Mouse (Mus musculus) limb, embryonic 15.5 days (tissue): Measurements from ENCODE around the gene Gnrhr. TPM values are rescaled to one million over a fixed set of nuclear protein-coding genes. Genes with fewer than 3 reads are reported as not detected.
A peak's percentile ranks its signal among the peaks of the same experiment; 100 is the strongest.

ENCODE experiments used
- ATAC-seq: fragments of 200-750 bp; cut with Nextera tagmentation; 2 replicates; pipeline ENCODE4 v1.8.0; 2017; ENCODE audit warnings: low read depth, moderate TSS enrichment; ENCODE audit not compliant: insufficient number of reproducible peaks, low FRiP score, low TSS enrichment
- H3K27ac ChIP-seq: fragments of 300-500 bp; sonication (generic); 2 replicates; pipeline ENCODE4 v1.5.1; 2015; ENCODE audit warnings: moderate library complexity, mild to moderate bottlenecking, inconsistent platforms
- H3K27me3 ChIP-seq: fragments of 300-500 bp; sonication (generic); 2 replicates; pipeline ENCODE4 v1.6.1; 2015; ENCODE audit warnings: inconsistent platforms
- H3K36me3 ChIP-seq: fragments of 300-500 bp; sonication (generic); 2 replicates; pipeline ENCODE4 v1.6.1; 2015; ENCODE audit warnings: inconsistent platforms
- H3K4me1 ChIP-seq: fragments of 300-500 bp; sonication (generic); 2 replicates; pipeline ENCODE4 v1.6.1; 2015; ENCODE audit warnings: inconsistent platforms
- H3K4me2 ChIP-seq: fragments of 300-500 bp; sonication (generic); 2 replicates; pipeline ENCODE4 v1.6.1; 2015; ENCODE audit warnings: mild to moderate bottlenecking, inconsistent platforms
- H3K4me3 ChIP-seq: fragments of 300-500 bp; sonication (generic); 2 replicates; pipeline ENCODE4 v1.5.1; 2015; ENCODE audit warnings: mild to moderate bottlenecking, inconsistent platforms
- H3K9ac ChIP-seq: fragments of 300-500 bp; sonication (generic); 2 replicates; pipeline ENCODE4 v1.6.1; 2015; ENCODE audit warnings: inconsistent platforms
- H3K9me3 ChIP-seq: fragments of 300-500 bp; sonication (generic); 2 replicates; pipeline ENCODE4 v1.6.1; 2016; ENCODE audit warnings: inconsistent platforms
- WGBS: fragments of 180-500 bp; shearing (Covaris S2); methylation state at CpG from one replicate; pipeline ENCODE4 v1.1.7; 2015; 5-methylcytosine and 5-hydroxymethylcytosine counted together
- polyA plus RNA-seq: library from polyadenylated mRNA; unstranded; fragments of >200 nt; fragmentation: Nextera tagmentation; extraction: Ambion mirVana; gene quantifications from 2 replicates; pipeline ENCODE4 v1.2.1, GENCODE M21; 2015

Gnrhr gene
- not detected in 2 replicates for polyA plus RNA-seq

DNA sequence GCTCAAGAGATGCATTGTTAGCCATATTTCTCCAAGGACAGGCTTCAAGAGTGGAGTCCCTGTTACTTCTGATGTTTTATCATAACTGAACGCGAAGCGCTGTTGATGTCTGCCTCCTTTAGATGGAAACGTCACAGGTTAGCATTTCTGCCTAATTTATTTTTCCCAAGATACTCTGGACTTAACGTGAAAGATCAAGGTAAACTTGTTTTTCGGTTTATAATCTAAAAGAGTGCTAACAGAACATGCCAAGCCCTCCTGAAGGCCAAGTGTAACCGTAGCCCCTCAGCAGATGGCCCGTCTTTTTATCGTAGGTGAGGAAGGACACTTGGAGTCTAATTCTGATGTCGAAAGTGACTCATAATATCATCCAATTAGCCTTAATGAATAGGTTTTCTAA lies at the start of gene Gnrhr:
Gene Gnrhr (minus strand): TSS at position 101 of the 400 bp plus-strand sequence.
- ATAC-seq, result no peak
- H3K36me3 ChIP-seq, result no peaks in the 10 kb centered on the region
- 85% methylated on average over 10 of the region's 10 CpGs for WGBS
- no peaks in the 10 kb centered on the region for H3K4me1 ChIP-seq
- H3K4me3 ChIP-seq, result no peak within 1 kb of the TSS
- H3K27ac ChIP-seq, result no peak within 1 kb of the TSS
- H3K4me2 ChIP-seq, result no peak within 1 kb of the TSS
- H3K9ac ChIP-seq, result no peak within 1 kb of the TSS
- no peaks in the 10 kb centered on the region for H3K27me3 ChIP-seq
- H3K9me3 ChIP-seq, result no peaks in the 10 kb centered on the region

DNA sequence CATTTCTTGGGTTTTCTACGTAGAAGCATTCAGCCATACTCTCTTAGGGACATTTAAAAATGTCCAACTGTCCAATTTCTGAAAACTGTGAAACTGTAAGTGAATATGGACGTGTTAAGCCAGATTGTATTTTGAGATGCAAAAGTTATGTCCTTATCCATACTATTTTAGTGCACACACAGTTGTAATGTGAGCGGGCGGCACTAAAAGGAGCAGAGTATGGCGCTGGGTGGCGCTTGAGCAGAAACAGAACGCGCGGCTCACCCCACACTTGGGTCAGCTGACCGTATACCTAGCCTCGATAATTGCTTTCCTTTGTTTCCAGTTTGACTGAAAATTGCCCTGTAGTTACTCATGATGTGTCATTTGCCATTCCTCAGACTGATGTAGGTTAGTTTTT lies 48.9 kb upstream of the Gnrhr start:
- Histone ChIP-seq H3K4me2 (no peak overlapping the region), H3K9me3 (no peaks in the 10 kb centered on the region), H3K36me3 (no peaks in the 10 kb centered on the region), H3K4me1 (no peaks in the 10 kb centered on the region), H3K27me3 (no peaks in the 10 kb centered on the region), H3K4me3 (no peak overlapping the region), H3K27ac (no peak overlapping the region), H3K9ac (no peak overlapping the region)
- WGBS, result 89% methylated on average over 11 of the region's 11 CpGs
- no peak for ATAC-seq

GRCm38 (mm10) chr5:86244880-86245279 lies 47.2 kb upstream of the Gnrhr start:
- ATAC-seq, result no peak
- WGBS, result 46% methylated on average over 1 of the region's 1 CpGs
- no peak overlapping the region for H3K27ac ChIP-seq

GRCm38 (mm10) chr5:86244275-86244674 lies 46.6 kb upstream of the Gnrhr start:
- Histone ChIP-seq H3K4me3 (no peak overlapping the region), H3K27me3 (no peaks in the 10 kb centered on the region), H3K4me2 (no peak overlapping the region), H3K36me3 (no peaks in the 10 kb centered on the region), H3K27ac (no peak overlapping the region), H3K9me3 (no peaks in the 10 kb centered on the region), H3K4me1 (no peaks in the 10 kb centered on the region), H3K9ac (no peak overlapping the region)
- WGBS, result 83% methylated on average over 3 of the region's 3 CpGs
- no peak for ATAC-seq

More at GRCm38 (mm10) chr5:86244880-86245279, 47.2 kb upstream of the Gnrhr start:
- Histone ChIP-seq H3K4me2 (no peak overlapping the region), H3K9ac (no peak overlapping the region), H3K4me1 (no peaks in the 10 kb centered on the region), H3K27me3 (no peaks in the 10 kb centered on the region), H3K4me3 (no peak overlapping the region), H3K36me3 (no peaks in the 10 kb centered on the region), H3K9me3 (no peaks in the 10 kb centered on the region)

DNA sequence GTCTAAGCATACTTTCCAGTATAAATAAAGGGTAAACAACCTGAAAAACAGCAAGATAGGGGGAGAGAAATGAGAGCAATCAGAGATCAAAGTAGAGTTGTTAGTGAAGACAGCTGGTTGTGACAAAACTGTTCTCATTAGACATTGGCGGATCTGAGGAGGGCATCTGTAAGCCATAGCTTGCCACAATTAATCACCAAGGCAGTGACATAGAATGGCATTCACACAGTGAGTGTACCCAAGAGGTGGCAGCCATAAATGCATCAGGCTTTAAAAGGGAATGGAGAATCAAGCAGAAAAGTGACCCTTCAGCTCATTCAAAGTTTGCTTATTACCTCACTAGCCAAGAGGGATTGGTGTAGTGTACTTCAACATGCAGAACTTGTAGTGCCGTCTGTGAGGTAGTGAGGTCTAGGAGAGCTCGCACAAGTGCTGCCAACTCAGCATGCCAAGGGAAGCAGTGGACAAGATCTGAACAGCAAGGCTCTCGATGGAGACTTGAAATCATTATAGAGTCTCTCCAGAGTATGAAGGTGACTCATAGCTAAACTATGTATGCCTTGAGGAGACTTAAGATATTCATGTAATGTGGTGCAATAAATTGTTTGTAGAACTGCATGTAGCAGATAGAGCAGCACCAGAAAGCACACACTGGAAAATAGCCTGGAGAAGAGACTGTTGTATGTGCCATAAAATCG lies 29.6 kb upstream of the Gnrhr start:
- H3K27me3 ChIP-seq, result no peaks in the 10 kb centered on the region
- H3K4me2 ChIP-seq, result no peak overlapping the region
- ATAC-seq, result no peak
- no peak overlapping the region for H3K27ac ChIP-seq
- no peaks in the 10 kb centered on the region for H3K36me3 ChIP-seq
- WGBS, result 53% methylated on average over 5 of the region's 5 CpGs
- no peaks in the 10 kb centered on the region for H3K4me1 ChIP-seq
- no peak overlapping the region for H3K9ac ChIP-seq
- H3K4me3 ChIP-seq, result no peak overlapping the region
- no peaks in the 10 kb centered on the region for H3K9me3 ChIP-seq

- Histone ChIP-seq H3K9me3 (no peaks in the 10 kb centered on the region), H3K36me3 (no peaks in the 10 kb centered on the region), H3K27me3 (no peaks in the 10 kb centered on the region), H3K4me2 (no peak overlapping the region), H3K27ac (no peak overlapping the region), H3K4me1 (no peaks in the 10 kb centered on the region), H3K4me3 (no peak overlapping the region), H3K9ac (no peak overlapping the region)
- no peak for ATAC-seq
- 16% methylated on average over 4 of the region's 4 CpGs for WGBS
Observed at GRCm38 (mm10) chr5:86191356-86191755, 6.3 kb downstream of the Gnrhr start.

DNA sequence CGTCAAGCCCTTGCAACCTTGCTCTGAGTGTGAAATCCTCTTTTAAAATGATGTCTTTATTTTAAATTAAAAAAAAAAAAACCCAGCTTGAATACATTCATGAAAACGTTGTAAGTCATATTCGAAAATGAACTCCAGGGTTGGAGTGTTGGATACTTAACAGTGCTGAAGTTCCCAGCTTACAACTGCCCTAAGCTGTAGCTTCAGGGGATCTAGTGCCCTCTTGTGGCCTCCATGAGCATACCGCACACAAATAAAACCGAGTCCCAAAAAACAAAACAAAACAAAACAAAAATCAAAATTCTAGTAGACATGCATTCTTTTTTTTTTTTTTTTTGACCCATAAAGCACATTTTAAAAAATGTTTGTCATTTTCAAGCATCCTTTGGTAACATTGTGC lies 6.9 kb downstream of the Gnrhr start:
- WGBS, result 33% methylated on average over 5 of the region's 5 CpGs
- Histone ChIP-seq H3K9me3 (no peaks in the 10 kb centered on the region), H3K4me3 (no peak overlapping the region), H3K36me3 (no peaks in the 10 kb centered on the region), H3K4me2 (no peak overlapping the region), H3K27ac (no peak overlapping the region), H3K4me1 (no peaks in the 10 kb centered on the region), H3K27me3 (no peaks in the 10 kb centered on the region), H3K9ac (no peak overlapping the region)
- ATAC-seq, result no peak

- H3K27ac ChIP-seq, result no peak overlapping the region
- H3K9me3 ChIP-seq, result no peaks in the 10 kb centered on the region
- no peaks in the 10 kb centered on the region for H3K27me3 ChIP-seq
- H3K4me2 ChIP-seq, result no peak overlapping the region
- H3K4me3 ChIP-seq, result no peak overlapping the region
- no peak for ATAC-seq
- no peaks in the 10 kb centered on the region for H3K36me3 ChIP-seq
- 51% methylated on average over 15 of the region's 15 CpGs for WGBS
- H3K9ac ChIP-seq, result no peak overlapping the region
- H3K4me1 ChIP-seq, result no peaks in the 10 kb centered on the region
Observed at GRCm38 (mm10) chr5:86190290-86190689, 7.4 kb downstream of the Gnrhr start.

GRCm38 (mm10) chr5:86187441-86187840 lies 10.3 kb downstream of the Gnrhr start:
- no peak for ATAC-seq

DNA sequence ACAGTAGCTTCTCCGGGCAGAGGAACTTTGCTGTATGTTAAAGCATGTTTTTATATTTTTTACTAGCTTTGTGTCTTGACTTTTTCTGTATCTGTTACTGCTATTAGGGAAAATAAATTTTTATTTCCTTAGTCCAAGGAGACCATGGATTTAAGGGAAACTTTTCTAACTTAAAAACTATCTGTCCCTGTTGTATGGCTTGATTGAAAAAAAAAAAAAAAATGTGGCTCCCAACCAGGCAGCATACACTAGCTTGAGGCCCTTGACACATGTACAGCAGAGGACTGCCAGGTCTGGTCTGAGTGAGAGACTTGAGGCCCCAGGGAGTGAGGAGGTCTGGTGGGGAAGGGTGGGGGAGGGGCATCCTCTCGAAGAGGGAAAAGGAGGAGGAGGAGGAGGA lies 23.9 kb downstream of the Gnrhr start:
- no peak overlapping the region for H3K27ac ChIP-seq
- WGBS, result 41% methylated on average over 2 of the region's 2 CpGs
- no peak for ATAC-seq
- no peaks in the 10 kb centered on the region for H3K27me3 ChIP-seq
- H3K9ac ChIP-seq, result no peak overlapping the region
- no peaks in the 10 kb centered on the region for H3K9me3 ChIP-seq
- no peak overlapping the region for H3K4me3 ChIP-seq
- no peak overlapping the region for H3K4me2 ChIP-seq
- H3K4me1 ChIP-seq, result peaks cover 5% of the 10 kb centered on the region; the same call in 1 of the 2 replicates
- peaks cover 4% of the 10 kb centered on the region; the same call in 1 of the 2 replicates for H3K36me3 ChIP-seq

More at GRCm38 (mm10) chr5:86187441-86187840, 10.3 kb downstream of the Gnrhr start:
- H3K36me3 ChIP-seq, result no peaks in the 10 kb centered on the region
- WGBS, result 73% methylated on average over 6 of the region's 6 CpGs
- H3K4me3 ChIP-seq, result no peak overlapping the region
- no peak overlapping the region for H3K4me2 ChIP-seq
- H3K27me3 ChIP-seq, result no peaks in the 10 kb centered on the region
- no peaks in the 10 kb centered on the region for H3K4me1 ChIP-seq
- no peaks in the 10 kb centered on the region for H3K9me3 ChIP-seq
- no peak overlapping the region for H3K9ac ChIP-seq
- no peak overlapping the region for H3K27ac ChIP-seq

DNA sequence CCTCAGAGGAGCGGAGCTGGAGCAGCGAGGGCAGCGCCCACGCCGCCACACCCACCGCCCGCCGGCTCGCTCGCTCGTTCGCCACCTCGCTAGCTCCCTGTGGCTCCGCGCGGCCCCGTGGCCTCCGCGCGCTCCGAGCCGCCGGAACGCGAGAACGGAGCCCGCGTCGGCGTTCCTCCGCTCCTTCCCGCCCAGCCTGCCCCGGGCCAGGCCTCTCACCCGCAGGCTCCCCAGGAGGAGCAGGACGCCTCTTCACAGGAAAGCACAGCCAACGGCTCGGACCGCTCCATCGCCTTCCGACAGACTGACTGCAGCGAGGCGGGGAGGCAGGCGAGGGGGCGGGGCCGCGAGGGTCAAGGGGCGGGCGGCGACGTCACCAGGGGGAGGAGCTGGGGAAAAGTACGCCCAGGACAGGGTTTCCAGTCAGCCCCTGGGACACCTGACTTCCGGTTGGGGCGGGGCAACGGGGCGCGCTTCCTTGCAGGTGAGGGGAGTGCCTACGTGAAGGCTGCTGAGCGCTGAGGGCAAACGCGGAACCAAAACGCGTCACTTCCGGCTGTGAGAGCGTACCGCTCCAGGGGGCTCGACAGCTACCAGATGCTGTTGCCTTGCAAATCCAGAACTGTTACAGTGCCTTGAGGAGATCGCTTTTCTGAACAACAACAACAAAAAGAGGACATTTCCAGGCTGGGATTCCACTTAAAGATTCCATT lies 25.1 kb downstream of the Gnrhr start, which contains the start of gene Uba6:
Gene Uba6 (minus strand): TSS at position 355 of the 713 bp plus-strand sequence.
- peaks cover 5% of the 10 kb centered on the region; the same call in 1 of the 2 replicates for H3K4me1 ChIP-seq
- peaks cover 8% of the 10 kb centered on the region; the same call in 1 of the 2 replicates for H3K36me3 ChIP-seq
- ATAC-seq, result peak; percentile 99
- H3K9ac ChIP-seq, result peak within 1 kb of the TSS; percentile 77
- no peaks in the 10 kb centered on the region for H3K27me3 ChIP-seq
- H3K27ac ChIP-seq, result peak within 1 kb of the TSS; percentile 97
- under 1% methylated on average over 66 of the region's 67 CpGs for WGBS
- peak within 1 kb of the TSS; percentile 95 for H3K4me3 ChIP-seq
- H3K4me2 ChIP-seq, result peak within 1 kb of the TSS; percentile 58
- H3K9me3 ChIP-seq, result no peaks in the 10 kb centered on the region

DNA sequence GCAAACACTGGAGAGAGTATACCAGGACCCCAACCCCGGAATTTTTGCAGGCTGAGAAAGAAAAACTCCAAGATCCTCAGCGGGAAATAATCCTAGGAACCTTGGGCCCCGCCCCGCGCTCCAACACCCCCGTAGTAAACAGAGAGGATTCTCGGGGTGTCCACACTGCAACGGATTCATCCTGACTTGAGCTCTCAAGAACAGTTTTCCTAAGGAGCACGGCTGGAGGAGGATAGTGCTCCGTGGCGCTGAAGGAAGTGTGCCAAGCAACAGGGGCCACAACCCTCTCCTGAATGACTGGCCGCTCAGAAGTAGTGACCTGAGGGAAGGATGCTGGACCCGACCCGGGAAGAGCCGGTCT lies 25.6 kb downstream of the Gnrhr start:
- Histone ChIP-seq H3K9me3 (no peaks in the 10 kb centered on the region), H3K36me3 (peaks cover 8% of the 10 kb centered on the region; the same call in 1 of the 2 replicates), H3K4me3 (peak overlapping the region; percentile 95), H3K9ac (peak overlapping the region; percentile 77), H3K27me3 (no peaks in the 10 kb centered on the region), H3K4me2 (peak overlapping the region; percentile 58), H3K27ac (peak overlapping the region; percentile 97), H3K4me1 (peaks cover 5% of the 10 kb centered on the region; the same call in 1 of the 2 replicates)
- no peak for ATAC-seq
- 0% methylated on average over 15 of the region's 15 CpGs for WGBS
